Mouse (Mus musculus) megakaryocyte, embryonic 14.5 days (primary cell): ENCODE measurements around the gene Cse1l.

Experiments used
- FLI1 ChIP-seq: IDR thresholded peaks from 2 replicates; pipeline ENCODE4 v1.6.1; 2012; ENCODE audit warnings: low read length, inconsistent platforms, mixed read lengths
- GATA1 ChIP-seq: IDR thresholded peaks from 3 replicates; pipeline ENCODE4 v1.6.1; 2012; ENCODE audit warnings: mixed read lengths, low read length, inconsistent platforms, borderline replicate concordance

GRCm38 (mm10) chr2:166963257-166963656, 57.4 kb downstream of the Cse1l start:
- no peak for TF ChIP-seq GATA1
- TF ChIP-seq FLI1 = no peak
